ENCODE assay signal across 8 mouse cellular contexts in the genomic region with DNA sequence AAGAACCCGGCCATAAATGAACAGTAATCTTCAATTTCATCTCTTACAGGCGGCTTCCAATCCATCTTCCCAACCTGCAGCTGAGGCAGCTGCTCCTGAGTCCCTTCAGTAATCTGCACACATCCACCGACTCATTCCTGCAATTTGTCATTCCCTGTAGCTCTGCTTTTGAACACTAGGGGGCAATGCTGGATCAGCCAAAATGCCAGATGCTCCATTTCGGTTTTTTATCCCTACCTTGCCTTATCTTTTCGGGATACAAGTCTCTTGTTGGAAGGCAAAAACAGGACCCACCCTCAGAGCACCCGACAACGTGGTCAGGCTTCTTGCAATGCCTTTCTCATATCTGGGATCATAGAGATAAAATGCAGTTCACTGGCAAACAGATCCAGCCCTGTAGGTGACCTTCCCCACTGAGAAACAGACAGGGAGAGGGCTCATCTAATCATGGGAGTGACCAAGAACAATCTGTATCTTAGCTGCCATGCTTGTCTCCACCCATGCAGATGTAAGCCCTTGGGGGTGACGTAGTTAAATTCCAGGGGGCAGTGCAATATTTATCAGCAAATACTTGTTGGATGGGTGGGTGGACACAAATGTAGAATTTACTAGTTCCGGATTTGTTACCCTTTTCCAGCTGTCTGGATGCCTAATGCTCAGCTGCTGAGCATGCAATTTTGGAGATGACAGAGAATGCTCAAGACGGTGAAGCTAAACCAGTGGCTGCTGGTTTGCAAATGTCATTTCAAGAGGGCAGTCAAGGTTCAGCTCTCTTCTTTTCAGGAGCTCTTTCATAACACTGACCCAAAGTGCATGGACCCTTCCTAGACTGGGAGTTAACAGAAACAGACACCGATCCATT.
A peak's percentile ranks its signal among the peaks of the same experiment; 100 is the strongest.
DNase-seq lines count a peak whose midpoint lies in the region; ATAC-seq and TF ChIP-seq lines count a peak whose summit lies in the region.

No protein-coding gene starts in this region.

- TF ChIP-seq POLR2A in brain, embryonic 14.5 days (IDR thresholded peaks at IDR 0.05; ENCODE audit: borderline replicate concordance, extremely low read depth, insufficient read depth, insufficient read length, poor library complexity, severe bottlenecking), result no peak
- TF ChIP-seq POLR2A in myocyte (IDR thresholded peaks at IDR 0.05; ENCODE audit: insufficient read length, low read depth), result no peak

- peak; percentile 88 for TF ChIP-seq CTCF in E14TG2a.4 (conservative IDR thresholded peaks at IDR 0.05; ENCODE audit: low read length)
- peak; percentile 85 for TF ChIP-seq CTCF in brain, embryonic 14.5 days (IDR thresholded peaks at IDR 0.05; ENCODE audit: borderline replicate concordance, extremely low read depth, insufficient read depth, insufficient read length)

- peak; percentile 91 for DNase-seq in brain, embryonic 14.5 days (ENCODE audit: low read depth)
- peak; percentile 79 for DNase-seq in forebrain, embryonic 11.5 days (ENCODE audit: low spot score)
- DNase-seq in kidney, postnatal 10 days, result peak; percentile 79
- peak; percentile 56 for DNase-seq in liver

- peaks cover 36% of the 10 kb centered on the region for H3K4me1 ChIP-seq in E14TG2a.4 (replicated peaks; ENCODE audit: low read depth, low read length)
- H3K4me1 ChIP-seq in forebrain, embryonic 11.5 days (replicated peaks; ENCODE audit: control insufficient read depth, insufficient read depth, low read length), result no peaks in the 10 kb centered on the region
- H3K4me1 ChIP-seq in heart, embryonic 14.5 days (ENCODE audit: control insufficient read depth in 2 of 2, insufficient read depth in 2 of 2, low read length in 2 of 2), result peaks cover 3 to 13% of the 10 kb centered on the region in 2 experiments; a peak in 2 of 4 replicates
- 0 out of 2 replicates have a peak, but pooled peaks cover 10% of the 10 kb centered on the region for H3K4me1 ChIP-seq in stomach, embryonic 16.5 days (ENCODE audit: control insufficient read depth, insufficient read depth, low read length)

- H3K27ac ChIP-seq in forebrain, embryonic 11.5 days (ENCODE audit: low read depth, low read length), result no peak overlapping the region
- no peak overlapping the region for H3K27ac ChIP-seq in heart, embryonic 14.5 days (replicated peaks in 1 of 2; ENCODE audit: control insufficient read depth in 1 of 2, insufficient read depth in 1 of 2, low read depth in 2 of 2, low read length in 2 of 2)
- no peak overlapping the region for H3K27ac ChIP-seq in stomach, embryonic 16.5 days (ENCODE audit: low read length)

- H3K4me2 ChIP-seq in forebrain, embryonic 11.5 days (ENCODE audit: low read depth, low read length, severe bottlenecking), result no peak overlapping the region
- H3K4me2 ChIP-seq in heart, embryonic 14.5 days (ENCODE audit: low read length), result peak overlapping the region; percentile 26; the same call in 1 of the 2 replicates
- H3K4me2 ChIP-seq in myocyte (ENCODE audit: low read depth), result peak overlapping the region; percentile 31
- H3K4me2 ChIP-seq in stomach, embryonic 16.5 days (ENCODE audit: low read depth, low read length), result no peak overlapping the region

- H3K4me3 ChIP-seq in E14TG2a.4 (replicated peaks; ENCODE audit: low read length), result no peak overlapping the region
- H3K4me3 ChIP-seq in forebrain, embryonic 11.5 days (ENCODE audit: low read depth, low read length), result no peak overlapping the region
- H3K4me3 ChIP-seq in heart, embryonic 14.5 days (ENCODE audit: control insufficient read depth in 1 of 2, insufficient read depth in 1 of 2, low read depth in 1 of 2, low read length in 2 of 2), result no peak overlapping the region
- no peak overlapping the region for H3K4me3 ChIP-seq in myocyte
- no peak overlapping the region for H3K4me3 ChIP-seq in stomach, embryonic 16.5 days (replicated peaks; ENCODE audit: low read length)

- H3K36me3 ChIP-seq in E14TG2a.4 (ENCODE audit: insufficient read depth, low read length) (no peaks in the 10 kb centered on the region), myocyte (ENCODE audit: control insufficient read depth, insufficient read depth) (no peaks in the 10 kb centered on the region)
- H3K36me3 ChIP-seq in forebrain, embryonic 11.5 days (ENCODE audit: control insufficient read depth, insufficient read depth, low read length), result no peaks in the 10 kb centered on the region
- H3K36me3 ChIP-seq in heart, embryonic 14.5 days (ENCODE audit: control insufficient read depth, insufficient read depth, low read length), result no peaks in the 10 kb centered on the region
- no peaks in the 10 kb centered on the region for H3K36me3 ChIP-seq in stomach, embryonic 16.5 days (ENCODE audit: control insufficient read depth, insufficient read depth, low read length)

- H3K27me3 ChIP-seq in E14TG2a.4 (ENCODE audit: insufficient read depth, low read length) (no peaks in the 10 kb centered on the region; the same call in 1 of the 2 replicates), myocyte (ENCODE audit: control insufficient read depth, insufficient read depth, insufficient read length) (no peaks in the 10 kb centered on the region)
- H3K27me3 ChIP-seq in forebrain, embryonic 11.5 days (ENCODE audit: control insufficient read depth, insufficient read depth, low read length), result no peaks in the 10 kb centered on the region
- H3K27me3 ChIP-seq in heart, embryonic 14.5 days (ENCODE audit: control insufficient read depth, insufficient read depth, low read length), result no peaks in the 10 kb centered on the region
- 0 out of 2 replicates have a peak, but pooled peaks cover 3% of the 10 kb centered on the region for H3K27me3 ChIP-seq in stomach, embryonic 16.5 days (ENCODE audit: control insufficient read depth, insufficient read depth, low read length)

- peak; percentile 29; the same call in 1 of the 2 replicates for ATAC-seq in forebrain, embryonic 11.5 days (replicated peaks; ENCODE audit: low FRiP score)
- no peak for ATAC-seq in heart, embryonic 14.5 days (ENCODE audit: insufficient number of reproducible peaks, insufficient read depth, low FRiP score, low read depth)
- ATAC-seq in stomach, embryonic 16.5 days (ENCODE audit: insufficient read depth, low FRiP score), result peak; percentile 39; the same call in 1 of the 2 replicates

- no peak overlapping the region for H3K9ac ChIP-seq in forebrain, embryonic 11.5 days (ENCODE audit: low read length)
- no peak overlapping the region for H3K9ac ChIP-seq in heart, embryonic 14.5 days (ENCODE audit: low read length)
- no peak overlapping the region for H3K9ac ChIP-seq in stomach, embryonic 16.5 days (ENCODE audit: low read length)

- H3K79me2 ChIP-seq in myocyte (ENCODE audit: control insufficient read depth, insufficient read depth), result no peaks in the 10 kb centered on the region

- H3ac ChIP-seq in myocyte (ENCODE audit: control insufficient read depth, insufficient read length), result no peak overlapping the region

- H3K9me3 ChIP-seq in E14TG2a.4 (ENCODE audit: low read length), result no peaks in the 10 kb centered on the region
- H3K9me3 ChIP-seq in forebrain, embryonic 11.5 days (ENCODE audit: control insufficient read depth, low read length), result no peaks in the 10 kb centered on the region
- no peaks in the 10 kb centered on the region for H3K9me3 ChIP-seq in heart, embryonic 14.5 days (ENCODE audit: control insufficient read depth, low read length)
- H3K9me3 ChIP-seq in stomach, embryonic 16.5 days (replicated peaks; ENCODE audit: control insufficient read depth, low read length), result no peaks in the 10 kb centered on the region

- WGBS in forebrain, embryonic 11.5 days, result 31% methylated on average over 11 of the region's 11 CpGs
- WGBS in heart, embryonic 14.5 days, result 18% methylated on average over 11 of the region's 11 CpGs
- WGBS in stomach, embryonic 16.5 days, result 15% methylated on average over 11 of the region's 11 CpGs

TF ChIP-seq in myocyte, 11 proteins besides CTCF, POLR2A, EP300 and RAD21:
- TF ChIP-seq REST (IDR thresholded peaks at IDR 0.05; ENCODE audit: insufficient read depth, insufficient read length) (no peak), POLR2AphosphoS2 (IDR thresholded peaks at IDR 0.05; ENCODE audit: insufficient read length, low read depth) (no peak), MYOD1 (IDR thresholded peaks at IDR 0.05; ENCODE audit: control insufficient read depth in 1 of 3, insufficient read length in 2 of 3, low read depth in 2 of 3) (no peak), CEBPB (IDR thresholded peaks at IDR 0.05; ENCODE audit: insufficient read depth, poor library complexity, severe bottlenecking) (no peak), E2F4 (IDR thresholded peaks at IDR 0.05; ENCODE audit: insufficient read depth) (no peak), MAX (IDR thresholded peaks at IDR 0.05; ENCODE audit: low read depth) (no peak), MYOG (IDR thresholded peaks at IDR 0.05; ENCODE audit: control insufficient read depth in 1 of 3, insufficient read depth in 1 of 3, insufficient read length in 2 of 3, low read depth in 2 of 3) (no peak)

Comparison
In these comparisons a context has a peak if more than half of its experiments do, and no peak if none do; other contexts are left out.
1. H3K4me2 ChIP-seq: peak in heart, embryonic 14.5 days (single experiment) and myocyte (single experiment); none in forebrain, embryonic 11.5 days (single experiment) and stomach, embryonic 16.5 days (single experiment).
2. Peak in every context shown above with its lines, with median percentiles within 50 percentile points of each other: DNase-seq.